Mouse (Mus musculus) intestine, embryonic 16.5 days (tissue): ENCODE results near the gene Nlrp6. TPM values are rescaled to one million over a fixed set of nuclear protein-coding genes. Genes with fewer than 3 reads are reported as not detected.
"Not testable (repeated sequence)": the region's sequence is repeated elsewhere in the genome, so short reads cannot be mapped to it uniquely, and the experiment has no call there.

ENCODE experiments used
- ATAC-seq: fragments of 200-750 bp; cut with Nextera tagmentation; 2 replicates; pipeline ENCODE4 v1.8.0; 2017; ENCODE audit warnings: moderate TSS enrichment, moderate library complexity
- H3K27ac ChIP-seq: fragments of 300-500 bp; sonication (generic); 2 replicates; pipeline ENCODE4 v1.5.1; 2014; ENCODE audit warnings: mild to moderate bottlenecking, low read length
- H3K27me3 ChIP-seq: fragments of 300-500 bp; sonication (generic); replicated peaks from 2 replicates; pipeline ENCODE4 v1.6.1; 2014; ENCODE audit warnings: low read length, control low read depth, mixed read lengths; ENCODE audit not compliant: control insufficient read depth, insufficient read depth
- H3K36me3 ChIP-seq: fragments of 300-500 bp; sonication (generic); 2 replicates; pipeline ENCODE4 v1.6.1; 2014; ENCODE audit warnings: low read length, control low read depth; ENCODE audit not compliant: control insufficient read depth, insufficient read depth
- H3K4me1 ChIP-seq: fragments of 300-500 bp; sonication (generic); 2 replicates; pipeline ENCODE4 v1.6.1; 2014; ENCODE audit warnings: low read length, control low read depth, mixed read lengths; ENCODE audit not compliant: control insufficient read depth, insufficient read depth
- H3K4me2 ChIP-seq: fragments of 300-500 bp; sonication (generic); 2 replicates; pipeline ENCODE4 v1.6.1; 2014; ENCODE audit warnings: low read depth, low read length, control low read depth
- H3K4me3 ChIP-seq: fragments of 300-500 bp; sonication (generic); 2 replicates; pipeline ENCODE4 v1.5.1; 2014; ENCODE audit warnings: mild to moderate bottlenecking, low read length
- H3K9ac ChIP-seq: fragments of 300-500 bp; sonication (generic); 2 replicates; pipeline ENCODE4 v1.6.1; 2014; ENCODE audit warnings: low read depth, low read length
- H3K9me3 ChIP-seq: fragments of 300-500 bp; sonication (generic); 2 replicates; pipeline ENCODE4 v1.6.1; 2016; ENCODE audit warnings: low read length, control low read depth; ENCODE audit not compliant: control insufficient read depth
- WGBS: fragments of 180-500 bp; shearing (Covaris S2); extraction: QIAGEN DNeasy Blood & Tissue Kit; methylation state at CpG from one replicate; pipeline ENCODE4 v1.1.7; 2014; 5-methylcytosine and 5-hydroxymethylcytosine counted together
- polyA plus RNA-seq: library from polyadenylated mRNA; unstranded; fragments of >200 nt; fragmentation: Nextera tagmentation; extraction: Ambion mirVana; gene quantifications from 2 replicates; pipeline ENCODE4 v1.2.1, GENCODE M21; 2015

The Nlrp6 gene
- 71.1 and 80.5 TPM in 2 replicates for polyA plus RNA-seq

DNA sequence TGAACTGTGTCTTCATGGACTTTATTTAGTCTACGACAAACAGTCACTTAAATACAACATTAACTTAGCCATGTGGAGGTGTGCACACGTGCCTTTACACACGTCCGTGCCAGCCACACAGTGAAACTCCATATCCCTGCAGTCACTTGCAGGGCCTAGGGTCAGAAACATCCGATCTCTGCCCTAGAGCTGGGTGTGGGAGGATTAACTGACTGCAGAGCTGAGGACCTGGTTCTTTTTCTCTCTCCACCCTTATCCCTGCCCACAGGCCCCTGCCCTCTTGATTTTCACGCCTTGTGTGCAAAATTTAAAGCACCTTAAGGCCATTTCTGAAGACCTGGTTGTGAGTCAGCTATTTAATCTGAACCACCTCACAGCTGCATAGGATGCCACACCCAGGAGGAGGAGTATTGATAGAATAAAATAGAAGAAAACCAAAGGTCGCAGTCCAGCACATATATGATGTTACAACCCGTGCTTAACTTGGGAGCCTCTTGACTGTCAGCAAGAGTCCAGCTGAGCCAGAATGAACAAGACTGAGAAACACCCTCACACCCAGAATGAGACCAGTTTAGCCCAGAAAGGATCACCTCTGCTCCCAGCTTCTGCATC, at the start of gene Nlrp6:
Nlrp6 (plus strand) TSS at position 485 of the 612 bp plus-strand sequence.
- peaks cover 3% of the 10 kb centered on the region; the same call in 1 of the 2 replicates for H3K36me3 ChIP-seq
- peak; percentile 81 for ATAC-seq
- H3K9ac ChIP-seq: peak within 1 kb of the TSS; percentile 62
- H3K4me3 ChIP-seq: peak within 1 kb of the TSS; percentile 56
- no peaks in the 10 kb centered on the region for H3K9me3 ChIP-seq
- peaks cover 24% of the 10 kb centered on the region for H3K27me3 ChIP-seq
- peaks cover 16% of the 10 kb centered on the region for H3K4me1 ChIP-seq
- H3K27ac ChIP-seq: peak within 1 kb of the TSS; percentile 89
- 52% methylated on average over 8 of the region's 8 CpGs for WGBS
- peak within 1 kb of the TSS; percentile 78 for H3K4me2 ChIP-seq

DNA sequence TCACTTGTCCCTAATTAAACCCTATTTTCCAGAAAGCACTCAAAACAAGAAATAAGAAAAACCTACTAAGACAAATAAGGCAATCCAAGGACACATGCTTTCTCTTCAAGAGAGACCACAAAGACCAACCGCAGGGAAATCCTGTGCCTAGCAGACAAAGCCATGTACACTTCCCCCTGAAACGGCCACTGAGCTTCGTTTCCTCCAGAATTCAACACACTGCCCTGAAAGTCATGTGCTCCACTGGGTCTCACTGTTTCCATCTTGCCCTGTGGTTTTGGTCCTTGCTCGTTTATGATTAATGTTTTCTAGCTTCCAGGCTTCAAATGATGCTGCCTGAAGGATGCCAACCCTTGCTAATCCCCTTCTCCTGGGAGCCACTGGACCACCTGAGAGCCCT, 46.5 kb upstream of the Nlrp6 start:
- Histone ChIP-seq H3K36me3 (peaks cover 5% of the 10 kb centered on the region; the same call in 1 of the 2 replicates), H3K4me1 (peaks cover 2% of the 10 kb centered on the region; the same call in 1 of the 2 replicates), H3K27ac (no peak overlapping the region), H3K9me3 (no peaks in the 10 kb centered on the region), H3K9ac (no peak overlapping the region), H3K4me3 (no peak overlapping the region), H3K27me3 (no peaks in the 10 kb centered on the region), H3K4me2 (no peak overlapping the region)
- ATAC-seq: no peak
- 81% methylated on average over 4 of the region's 4 CpGs for WGBS

- 78% methylated on average over 6 of the region's 6 CpGs for WGBS
These were observed 43.3 kb upstream of the Nlrp6 start for GRCm38 (mm10) chr7:140877364-140877763.

GRCm38 (mm10) chr7:140879355-140879754, 41.3 kb upstream of the Nlrp6 start:
- Histone ChIP-seq H3K9ac (no peak overlapping the region), H3K4me3 (no peak overlapping the region), H3K36me3 (peaks cover 4% of the 10 kb centered on the region; the same call in 1 of the 2 replicates), H3K27ac (no peak overlapping the region), H3K4me1 (peaks cover 15% of the 10 kb centered on the region), H3K4me2 (no peak overlapping the region), H3K27me3 (no peaks in the 10 kb centered on the region), H3K9me3 (no peaks in the 10 kb centered on the region)
- ATAC-seq: no peak
- WGBS: 85% methylated on average over 7 of the region's 7 CpGs

More at GRCm38 (mm10) chr7:140877364-140877763, 43.3 kb upstream of the Nlrp6 start:
- ATAC-seq: no peak
- no peak overlapping the region for H3K4me2 ChIP-seq
- H3K4me3 ChIP-seq: no peak overlapping the region
- H3K27me3 ChIP-seq: no peaks in the 10 kb centered on the region
- H3K4me1 ChIP-seq: peaks cover 11% of the 10 kb centered on the region
- H3K9ac ChIP-seq: no peak overlapping the region
- H3K27ac ChIP-seq: no peak overlapping the region
- H3K36me3 ChIP-seq: peaks cover 5% of the 10 kb centered on the region; the same call in 1 of the 2 replicates
- no peaks in the 10 kb centered on the region for H3K9me3 ChIP-seq

- no peak for ATAC-seq
- H3K9ac ChIP-seq: peak overlapping the region; percentile 27; the same call in 1 of the 2 replicates
- peaks cover 15% of the 10 kb centered on the region for H3K4me1 ChIP-seq
- no peak overlapping the region for H3K4me3 ChIP-seq
- WGBS: 63% methylated on average over 3 of the region's 3 CpGs
- H3K27ac ChIP-seq: peak overlapping the region; percentile 64; the same call in 1 of the 2 replicates
- H3K9me3 ChIP-seq: no peaks in the 10 kb centered on the region
- H3K36me3 ChIP-seq: no peaks in the 10 kb centered on the region
- no peaks in the 10 kb centered on the region for H3K27me3 ChIP-seq
- peak overlapping the region; percentile 50; the same call in 1 of the 2 replicates for H3K4me2 ChIP-seq
These were observed 40.3 kb upstream of the Nlrp6 start for GRCm38 (mm10) chr7:140880419-140880818.

DNA sequence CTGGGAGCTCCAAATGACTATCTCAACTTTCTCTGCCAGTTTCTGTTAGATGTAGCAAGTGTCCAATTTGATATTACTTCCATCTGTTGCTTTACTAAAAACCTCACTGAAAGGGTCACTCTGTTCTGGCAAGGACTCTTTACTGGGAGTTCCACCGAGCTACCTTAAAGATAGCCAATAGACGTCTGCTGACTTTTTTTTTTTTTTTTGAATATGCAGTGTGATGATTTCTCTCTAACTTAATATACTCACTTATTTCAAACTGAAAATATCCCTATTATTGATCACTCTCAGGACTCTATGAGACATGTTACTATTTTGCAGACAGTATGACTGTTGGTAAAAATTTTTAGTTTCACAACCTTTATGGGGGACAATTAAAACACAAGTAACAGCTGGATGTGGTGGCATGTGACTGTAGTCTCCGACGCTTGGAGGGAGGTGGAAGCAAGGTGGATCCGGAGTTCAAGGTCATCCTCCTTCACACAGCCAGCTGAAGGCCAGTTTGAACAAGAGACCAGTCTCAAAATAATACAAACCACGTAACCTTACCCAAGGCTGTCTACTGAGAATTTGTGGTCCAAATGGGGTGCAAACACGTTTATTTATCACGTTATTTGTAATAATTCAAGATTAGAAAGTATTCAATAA, 39.7 kb upstream of the Nlrp6 start:
- peak overlapping the region; percentile 81 for H3K4me3 ChIP-seq
- H3K4me2 ChIP-seq: peak overlapping the region; percentile 50
- 11% methylated on average over 8 of the region's 8 CpGs for WGBS
- no peaks in the 10 kb centered on the region for H3K9me3 ChIP-seq
- no peaks in the 10 kb centered on the region for H3K36me3 ChIP-seq
- peaks cover 15% of the 10 kb centered on the region for H3K4me1 ChIP-seq
- peak overlapping the region; percentile 84 for H3K9ac ChIP-seq
- H3K27ac ChIP-seq: peak overlapping the region; percentile 64; the same call in 1 of the 2 replicates
- H3K27me3 ChIP-seq: no peaks in the 10 kb centered on the region
- ATAC-seq: peak; percentile 8

GRCm38 (mm10) chr7:140881696-140882468, 38.8 kb upstream of the Nlrp6 start, which contains the start of the genes Psmd13 and Sirt3:
Psmd13 (plus strand) TSS chr7:140881968.
Sirt3 (minus strand) TSS chr7:140882309.
- under 1% methylated on average over 59 of the region's 59 CpGs for WGBS
- Histone ChIP-seq H3K9ac (peak within 1 kb of the TSS; percentile 84), H3K27ac (peak within 1 kb of the TSS; percentile 87), H3K4me3 (peak within 1 kb of the TSS; percentile 81), H3K9me3 (no peaks in the 10 kb centered on the region), H3K27me3 (no peaks in the 10 kb centered on the region), H3K4me2 (peak within 1 kb of the TSS; percentile 50), H3K36me3 (no peaks in the 10 kb centered on the region), H3K4me1 (peaks cover 15% of the 10 kb centered on the region)
- peak; percentile 97 for ATAC-seq

DNA sequence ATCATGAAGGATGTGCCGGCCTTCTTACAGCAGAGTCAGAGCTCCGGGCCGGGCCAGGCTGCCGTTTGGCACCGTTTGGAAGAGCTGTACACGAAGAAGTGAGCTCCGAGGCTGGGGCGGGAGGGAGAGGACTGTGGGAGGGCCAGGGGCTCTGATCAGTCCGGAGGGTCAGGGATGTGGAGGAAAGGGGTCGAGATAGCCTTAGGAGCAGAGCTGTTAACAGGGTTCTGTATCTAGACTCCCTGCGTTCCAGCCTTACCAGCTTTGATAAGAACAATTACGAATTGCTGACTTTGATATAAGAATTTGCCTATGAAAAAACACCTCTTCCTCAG, 38.3 kb upstream of the Nlrp6 start:
- Histone ChIP-seq H3K9ac (peak overlapping the region; percentile 84), H3K9me3 (no peaks in the 10 kb centered on the region), H3K36me3 (no peaks in the 10 kb centered on the region), H3K27ac (peak overlapping the region; percentile 40), H3K4me1 (peaks cover 15% of the 10 kb centered on the region), H3K27me3 (no peaks in the 10 kb centered on the region), H3K4me2 (peak overlapping the region; percentile 50), H3K4me3 (peak overlapping the region; percentile 81)
- ATAC-seq: no peak; the same call in 1 of the 2 replicates
- WGBS: under 1% methylated on average over 12 of the region's 12 CpGs

GRCm38 (mm10) chr7:140890636-140891035, 30.1 kb upstream of the Nlrp6 start:
- not testable (repeated sequence) for H3K27ac ChIP-seq, H3K9ac ChIP-seq, H3K4me2 ChIP-seq, H3K27me3 ChIP-seq, ATAC-seq, H3K4me1 ChIP-seq, H3K4me3 ChIP-seq, H3K36me3 ChIP-seq, H3K9me3 ChIP-seq
- WGBS: 97% methylated on average over 16 of the region's 16 CpGs
